Mouse (Mus musculus): ENCODE data around the gene Fam171a1. TPM values are rescaled to one million over a fixed set of nuclear protein-coding genes. Genes with fewer than 3 reads are reported as not detected.
"Not testable (repeated sequence)": the region's sequence is repeated elsewhere in the genome, so short reads cannot be mapped to it uniquely, and the experiment has no call there.

Fam171a1 gene
- polyA plus RNA-seq, 1 experiment from 2014 or later: 41.4 TPM

GRCm38 (mm10) chr2:3191149-3191548 is 77.1 kb downstream of the Fam171a1 start:
- Histone ChIP-seq H3K27ac (ENCODE audit: low read depth, low read length) (no peak overlapping the region), H3K27me3 (ENCODE audit: control insufficient read depth, insufficient read depth, low read length) (no peaks in the 10 kb centered on the region), H3K4me2 (replicated peaks; ENCODE audit: low read depth, low read length) (no peak overlapping the region), H3K9me3 (ENCODE audit: control insufficient read depth, low read length) (no peaks in the 10 kb centered on the region), H3K4me1 (replicated peaks; ENCODE audit: control insufficient read depth, insufficient read depth, low read length) (no peaks in the 10 kb centered on the region), H3K36me3 (ENCODE audit: control insufficient read depth, insufficient read depth, low read length) (0 out of 2 replicates have a peak, but pooled peaks cover 3% of the 10 kb centered on the region), H3K4me3 (ENCODE audit: low read depth, low read length) (no peak overlapping the region), H3K9ac (ENCODE audit: low read depth, low read length) (no peak overlapping the region)
- 61% methylated on average over 6 of the region's 6 CpGs for WGBS
- no peak for DNase-seq (ENCODE audit: low spot score)
- no peak for ATAC-seq (ENCODE audit: low FRiP score)

- no peak overlapping the region for H3K9ac ChIP-seq (ENCODE audit: low read depth, low read length)
- H3K36me3 ChIP-seq (ENCODE audit: control insufficient read depth, insufficient read depth, low read length): peaks cover 3% of the 10 kb centered on the region; the same call in 1 of the 2 replicates
- ATAC-seq (ENCODE audit: low FRiP score) (no peak), DNase-seq (ENCODE audit: low spot score) (no peak)
- no peaks in the 10 kb centered on the region for H3K4me1 ChIP-seq (replicated peaks; ENCODE audit: control insufficient read depth, insufficient read depth, low read length)
- WGBS: 30% methylated on average over 5 of the region's 5 CpGs
- H3K4me3 ChIP-seq (ENCODE audit: low read depth, low read length): no peak overlapping the region
- no peaks in the 10 kb centered on the region for H3K9me3 ChIP-seq (ENCODE audit: control insufficient read depth, low read length)
- H3K27ac ChIP-seq (ENCODE audit: low read depth, low read length): no peak overlapping the region
- H3K4me2 ChIP-seq (replicated peaks; ENCODE audit: low read depth, low read length): no peak overlapping the region
- no peaks in the 10 kb centered on the region for H3K27me3 ChIP-seq (ENCODE audit: control insufficient read depth, insufficient read depth, low read length)
Measured at GRCm38 (mm10) chr2:3195511-3195910, 81.5 kb downstream of the Fam171a1 start.

DNA sequence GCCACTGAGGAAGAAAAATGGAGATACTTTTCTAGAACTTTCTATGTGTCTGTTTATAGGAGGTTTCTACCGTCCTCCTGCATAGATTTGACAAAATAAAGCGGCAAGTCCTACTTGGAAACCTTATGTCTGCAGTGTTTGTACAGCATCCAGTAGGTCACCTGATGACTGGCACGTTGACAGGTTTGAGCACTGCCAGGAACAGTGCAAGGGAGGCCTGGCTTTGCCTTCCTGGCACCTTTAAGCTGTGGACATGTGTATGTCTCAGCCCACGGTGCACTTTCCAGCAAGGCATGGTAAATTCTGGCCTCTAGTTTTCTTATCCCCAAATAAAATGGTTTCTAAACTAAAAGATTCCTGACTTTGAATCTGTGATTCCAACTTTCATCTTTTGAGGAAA is 86.4 kb downstream of the Fam171a1 start:
- Histone ChIP-seq H3K4me3 (ENCODE audit: low read depth, low read length) (no peak overlapping the region), H3K36me3 (ENCODE audit: control insufficient read depth, insufficient read depth, low read length) (peaks cover 3% of the 10 kb centered on the region; the same call in 1 of the 2 replicates), H3K9ac (ENCODE audit: low read depth, low read length) (no peak overlapping the region), H3K27me3 (ENCODE audit: control insufficient read depth, insufficient read depth, low read length) (no peaks in the 10 kb centered on the region), H3K9me3 (ENCODE audit: control insufficient read depth, low read length) (no peaks in the 10 kb centered on the region), H3K27ac (ENCODE audit: low read depth, low read length) (no peak overlapping the region), H3K4me2 (replicated peaks; ENCODE audit: low read depth, low read length) (no peak overlapping the region), H3K4me1 (replicated peaks; ENCODE audit: control insufficient read depth, insufficient read depth, low read length) (no peaks in the 10 kb centered on the region)
- no peak for ATAC-seq (ENCODE audit: low FRiP score)
- 97% methylated on average over 4 of the region's 4 CpGs for WGBS
- no peak for DNase-seq (ENCODE audit: low spot score)

GRCm38 (mm10) chr2:3206975-3207642 is 93.1 kb downstream of the Fam171a1 start:
- no peaks in the 10 kb centered on the region for H3K36me3 ChIP-seq (ENCODE audit: control insufficient read depth, insufficient read depth, low read length)
- no peak overlapping the region for H3K4me3 ChIP-seq (ENCODE audit: low read depth, low read length)
- DNase-seq (ENCODE audit: low spot score) (peak; percentile 14), ATAC-seq (ENCODE audit: low FRiP score) (peak; percentile 67)
- H3K27me3 ChIP-seq (ENCODE audit: control insufficient read depth, insufficient read depth, low read length): no peaks in the 10 kb centered on the region
- H3K4me2 ChIP-seq (replicated peaks; ENCODE audit: low read depth, low read length): no peak overlapping the region
- H3K4me1 ChIP-seq (replicated peaks; ENCODE audit: control insufficient read depth, insufficient read depth, low read length): no peaks in the 10 kb centered on the region
- no peak overlapping the region for H3K27ac ChIP-seq (ENCODE audit: low read depth, low read length)
- WGBS: 74% methylated on average over 9 of the region's 9 CpGs
- no peak overlapping the region for H3K9ac ChIP-seq (ENCODE audit: low read depth, low read length)
- no peaks in the 10 kb centered on the region for H3K9me3 ChIP-seq (ENCODE audit: control insufficient read depth, low read length)

- Histone ChIP-seq H3K27ac (ENCODE audit: low read depth, low read length) (no peak overlapping the region), H3K36me3 (ENCODE audit: control insufficient read depth, insufficient read depth, low read length) (no peaks in the 10 kb centered on the region), H3K9me3 (ENCODE audit: control insufficient read depth, low read length) (no peaks in the 10 kb centered on the region), H3K4me3 (ENCODE audit: low read depth, low read length) (no peak overlapping the region), H3K9ac (ENCODE audit: low read depth, low read length) (no peak overlapping the region), H3K27me3 (ENCODE audit: control insufficient read depth, insufficient read depth, low read length) (no peaks in the 10 kb centered on the region), H3K4me1 (replicated peaks; ENCODE audit: control insufficient read depth, insufficient read depth, low read length) (no peaks in the 10 kb centered on the region), H3K4me2 (replicated peaks; ENCODE audit: low read depth, low read length) (no peak overlapping the region)
- ATAC-seq (ENCODE audit: low FRiP score): no peak
- DNase-seq (ENCODE audit: low spot score): no peak
- 86% methylated on average over 3 of the region's 3 CpGs for WGBS
Measured at GRCm38 (mm10) chr2:3215480-3215879, 101.5 kb downstream of the Fam171a1 start.

DNA sequence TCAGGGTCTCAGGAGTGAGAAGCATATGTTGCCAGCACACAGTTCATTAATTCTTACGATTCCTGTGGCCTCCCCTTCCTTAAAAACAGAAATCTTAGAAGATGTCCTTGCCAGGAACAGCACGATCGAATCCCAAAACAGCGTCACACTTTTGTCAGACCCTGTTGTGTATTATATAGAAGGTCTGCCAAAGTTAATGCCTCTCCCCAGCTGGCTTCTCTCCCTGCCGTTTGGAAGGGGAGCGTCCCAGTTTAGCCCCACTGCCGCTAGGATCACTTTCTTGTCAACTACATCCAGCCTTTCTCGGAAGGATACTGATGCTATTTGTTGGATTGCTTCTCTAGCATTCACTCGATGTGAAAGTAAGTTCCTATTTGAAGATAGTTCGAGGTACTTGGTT is 102.6 kb downstream of the Fam171a1 start:
- Histone ChIP-seq H3K36me3 (ENCODE audit: control insufficient read depth, insufficient read depth, low read length) (no peaks in the 10 kb centered on the region), H3K4me1 (replicated peaks; ENCODE audit: control insufficient read depth, insufficient read depth, low read length) (no peaks in the 10 kb centered on the region), H3K27me3 (ENCODE audit: control insufficient read depth, insufficient read depth, low read length) (no peaks in the 10 kb centered on the region), H3K9ac (ENCODE audit: low read depth, low read length) (no peak overlapping the region), H3K9me3 (ENCODE audit: control insufficient read depth, low read length) (no peaks in the 10 kb centered on the region), H3K4me3 (ENCODE audit: low read depth, low read length) (no peak overlapping the region), H3K4me2 (replicated peaks; ENCODE audit: low read depth, low read length) (no peak overlapping the region), H3K27ac (ENCODE audit: low read depth, low read length) (no peak overlapping the region)
- WGBS: 87% methylated on average over 10 of the region's 10 CpGs
- ATAC-seq (ENCODE audit: low FRiP score) (no peak), DNase-seq (ENCODE audit: low spot score) (no peak)

- H3K9me3 ChIP-seq (ENCODE audit: control insufficient read depth, low read length); H3K4me2 ChIP-seq (replicated peaks; ENCODE audit: low read depth, low read length); H3K27me3 ChIP-seq (ENCODE audit: control insufficient read depth, insufficient read depth, low read length); H3K9ac ChIP-seq (ENCODE audit: low read depth, low read length); DNase-seq (ENCODE audit: low spot score); H3K36me3 ChIP-seq (ENCODE audit: control insufficient read depth, insufficient read depth, low read length); H3K27ac ChIP-seq (ENCODE audit: low read depth, low read length); H3K4me1 ChIP-seq (replicated peaks; ENCODE audit: control insufficient read depth, insufficient read depth, low read length); H3K4me3 ChIP-seq (ENCODE audit: low read depth, low read length); ATAC-seq (ENCODE audit: low FRiP score): not testable (repeated sequence)
- WGBS: 88% methylated on average over 3 of the region's 3 CpGs
Measured at GRCm38 (mm10) chr2:3217577-3217976, 103.6 kb downstream of the Fam171a1 start.

DNA sequence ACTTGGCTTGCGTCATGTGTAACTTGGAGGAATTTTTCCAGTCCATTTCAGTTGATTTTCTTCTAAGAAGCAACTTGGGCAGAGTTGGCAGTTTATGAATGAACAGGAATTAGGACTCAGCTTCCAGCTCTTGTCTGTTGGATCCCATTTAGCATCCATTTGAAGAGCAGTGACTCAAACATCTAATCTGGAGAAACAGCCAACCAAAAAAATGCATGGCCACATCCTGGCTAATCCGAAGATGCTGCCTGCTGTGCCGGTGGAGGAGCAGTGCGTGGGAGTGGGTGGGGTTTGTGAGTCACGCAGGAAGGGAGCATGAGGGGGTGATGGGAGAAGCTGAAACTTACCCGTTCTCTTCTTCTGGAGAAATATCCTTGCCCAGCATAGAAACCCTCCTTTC is 104.2 kb downstream of the Fam171a1 start:
- no peaks in the 10 kb centered on the region for H3K9me3 ChIP-seq (ENCODE audit: control insufficient read depth, low read length)
- H3K36me3 ChIP-seq (ENCODE audit: control insufficient read depth, insufficient read depth, low read length): no peaks in the 10 kb centered on the region
- no peak overlapping the region for H3K27ac ChIP-seq (ENCODE audit: low read depth, low read length)
- H3K4me1 ChIP-seq (replicated peaks; ENCODE audit: control insufficient read depth, insufficient read depth, low read length): no peaks in the 10 kb centered on the region
- ATAC-seq (ENCODE audit: low FRiP score) (no peak), DNase-seq (ENCODE audit: low spot score) (no peak)
- H3K4me3 ChIP-seq (ENCODE audit: low read depth, low read length): no peak overlapping the region
- WGBS: 81% methylated on average over 6 of the region's 6 CpGs
- H3K9ac ChIP-seq (ENCODE audit: low read depth, low read length): no peak overlapping the region
- no peak overlapping the region for H3K4me2 ChIP-seq (replicated peaks; ENCODE audit: low read depth, low read length)
- H3K27me3 ChIP-seq (ENCODE audit: control insufficient read depth, insufficient read depth, low read length): no peaks in the 10 kb centered on the region

GRCm38 (mm10) chr2:3228475-3228874 is 114.5 kb downstream of the Fam171a1 start:
- WGBS: 82% methylated on average over 4 of the region's 4 CpGs
- Histone ChIP-seq H3K4me2 (replicated peaks; ENCODE audit: low read depth, low read length) (no peak overlapping the region), H3K9ac (ENCODE audit: low read depth, low read length) (no peak overlapping the region), H3K27ac (ENCODE audit: low read depth, low read length) (no peak overlapping the region), H3K27me3 (ENCODE audit: control insufficient read depth, insufficient read depth, low read length) (no peaks in the 10 kb centered on the region), H3K4me3 (ENCODE audit: low read depth, low read length) (no peak overlapping the region), H3K36me3 (ENCODE audit: control insufficient read depth, insufficient read depth, low read length) (no peaks in the 10 kb centered on the region), H3K9me3 (ENCODE audit: control insufficient read depth, low read length) (no peaks in the 10 kb centered on the region), H3K4me1 (replicated peaks; ENCODE audit: control insufficient read depth, insufficient read depth, low read length) (no peaks in the 10 kb centered on the region)
- ATAC-seq (ENCODE audit: low FRiP score): peak; percentile 53; the same call in 1 of the 2 replicates
- DNase-seq (ENCODE audit: low spot score): no peak

Measured in hindbrain, embryonic 11.5 days (tissue).